Mouse (Mus musculus): ENCODE measurements around the gene Iqcf3.

DNA sequence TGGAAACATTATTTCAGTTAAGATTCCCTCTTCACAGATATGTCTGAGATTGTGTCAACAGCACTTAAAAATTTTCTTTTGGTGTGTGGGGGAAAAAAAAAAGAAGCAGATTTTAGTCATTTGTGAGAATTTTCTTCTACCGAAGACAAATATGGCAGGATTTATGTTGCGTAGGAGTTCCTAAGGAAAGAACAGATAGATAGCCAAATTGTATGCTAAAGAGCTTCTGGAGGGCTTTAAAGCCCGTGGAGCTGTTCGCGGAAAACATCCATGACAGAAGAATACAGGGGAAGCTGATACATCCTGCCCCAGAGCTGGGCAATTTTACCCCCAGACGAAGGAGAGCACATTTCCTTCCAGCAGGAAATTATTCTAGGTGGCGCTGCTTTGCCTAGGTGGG, 18.6 kb upstream of the Iqcf3 start:
- TF ChIP-seq POLR2A (IDR thresholded peaks at IDR 0.05; ENCODE audit: borderline replicate concordance, extremely low read depth, insufficient read depth, insufficient read length, poor library complexity, severe bottlenecking), result no peak
- no peak for TF ChIP-seq CTCF (IDR thresholded peaks at IDR 0.05; ENCODE audit: borderline replicate concordance, extremely low read depth, insufficient read depth, insufficient read length)
